Mouse (Mus musculus): ENCODE results near the gene Cela2a.
A peak's percentile ranks its signal among the peaks of the same experiment; 100 is the strongest.
"Not testable (repeated sequence)": the region's sequence is repeated elsewhere in the genome, so short reads cannot be mapped to it uniquely, and the experiment has no call there.

Cela2a gene

DNA sequence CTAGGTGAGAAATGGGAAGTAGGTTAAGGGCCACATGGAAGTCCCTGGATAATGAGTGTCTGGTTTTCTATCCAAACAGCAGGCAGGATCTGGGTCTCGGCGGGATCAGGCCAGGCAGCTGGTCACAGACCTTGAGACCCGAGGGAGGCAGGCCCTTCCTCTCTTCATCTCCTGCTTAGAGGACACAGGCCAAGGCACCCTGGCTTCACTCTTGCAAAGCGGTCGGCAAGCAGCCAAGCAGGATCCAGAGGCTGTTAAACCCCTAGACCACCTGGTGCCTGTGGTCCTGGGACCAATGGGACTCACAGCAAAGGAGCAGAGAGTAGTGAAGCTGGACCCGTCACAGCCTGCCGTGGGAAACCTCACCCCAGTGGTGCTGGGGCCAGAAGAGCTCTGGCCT, 29.6 kb downstream of the Cela2a start:
- no peak for DNase-seq

DNA sequence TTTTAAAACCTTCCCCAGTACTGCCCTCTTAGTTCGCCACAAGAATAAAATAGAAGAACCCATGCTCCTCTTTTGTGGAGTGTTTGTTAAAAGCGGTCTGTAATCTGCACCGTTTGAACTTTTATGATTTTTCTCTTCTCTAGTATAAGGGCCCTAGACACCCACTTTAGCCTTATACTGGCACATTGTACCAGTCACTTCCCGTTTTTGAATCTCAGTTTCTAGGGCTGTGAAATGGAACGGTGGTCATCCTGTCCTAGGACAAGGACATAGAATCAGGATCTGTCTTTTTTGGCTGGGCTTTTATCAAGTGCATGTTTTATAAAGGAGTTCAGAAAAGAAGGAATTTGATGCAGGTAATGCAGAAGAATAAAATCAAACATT, 31.8 kb downstream of the Cela2a start:
- no peak for DNase-seq

DNA sequence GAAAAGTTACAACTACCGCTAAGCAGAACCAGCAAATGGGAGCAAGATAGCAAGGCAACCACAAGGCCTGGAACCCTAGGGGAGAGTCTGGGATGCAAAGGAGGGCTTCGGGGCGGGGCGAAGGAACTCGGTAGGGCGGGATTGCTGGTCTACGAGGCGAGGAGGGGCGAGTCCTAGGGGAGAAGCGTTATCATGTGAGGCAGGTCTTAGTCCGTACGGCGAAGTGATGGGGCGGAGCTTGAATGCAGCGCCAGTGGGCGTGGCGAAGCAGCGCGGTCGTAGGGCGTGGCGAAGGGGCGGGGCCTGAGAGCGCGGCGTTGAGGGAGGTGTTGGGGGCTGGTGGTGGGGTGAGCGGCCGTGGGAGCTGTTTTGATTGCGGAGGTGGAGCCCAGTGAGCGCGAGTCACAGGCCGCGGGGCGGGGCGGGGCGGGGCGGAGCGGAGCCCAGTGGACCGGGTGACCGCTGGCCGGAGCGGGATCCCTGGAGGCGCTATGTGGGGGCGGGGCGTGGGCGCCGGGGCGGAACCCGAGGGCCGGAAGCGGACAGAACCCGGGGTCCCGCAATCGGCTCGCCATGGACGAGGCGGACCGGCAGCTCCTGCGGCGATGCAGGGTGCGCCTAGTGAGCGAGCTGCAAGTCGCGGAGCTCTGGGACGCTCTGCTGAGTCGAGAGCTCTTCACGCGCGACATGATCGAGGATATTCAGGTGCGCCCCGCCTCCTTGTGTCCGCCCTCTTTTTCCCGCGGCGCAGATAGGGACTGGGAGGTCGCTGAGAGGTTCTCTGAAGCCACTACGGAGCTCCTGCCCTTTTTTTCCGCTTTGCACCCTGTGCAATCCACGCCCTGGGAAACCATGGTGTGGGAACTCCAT, 32.4 kb downstream of the Cela2a start, which contains the start of gene Casp9:
Casp9 (plus strand) TSS at position 331 of the 870 bp plus-strand sequence.
- peak; percentile 100 for DNase-seq

DNA sequence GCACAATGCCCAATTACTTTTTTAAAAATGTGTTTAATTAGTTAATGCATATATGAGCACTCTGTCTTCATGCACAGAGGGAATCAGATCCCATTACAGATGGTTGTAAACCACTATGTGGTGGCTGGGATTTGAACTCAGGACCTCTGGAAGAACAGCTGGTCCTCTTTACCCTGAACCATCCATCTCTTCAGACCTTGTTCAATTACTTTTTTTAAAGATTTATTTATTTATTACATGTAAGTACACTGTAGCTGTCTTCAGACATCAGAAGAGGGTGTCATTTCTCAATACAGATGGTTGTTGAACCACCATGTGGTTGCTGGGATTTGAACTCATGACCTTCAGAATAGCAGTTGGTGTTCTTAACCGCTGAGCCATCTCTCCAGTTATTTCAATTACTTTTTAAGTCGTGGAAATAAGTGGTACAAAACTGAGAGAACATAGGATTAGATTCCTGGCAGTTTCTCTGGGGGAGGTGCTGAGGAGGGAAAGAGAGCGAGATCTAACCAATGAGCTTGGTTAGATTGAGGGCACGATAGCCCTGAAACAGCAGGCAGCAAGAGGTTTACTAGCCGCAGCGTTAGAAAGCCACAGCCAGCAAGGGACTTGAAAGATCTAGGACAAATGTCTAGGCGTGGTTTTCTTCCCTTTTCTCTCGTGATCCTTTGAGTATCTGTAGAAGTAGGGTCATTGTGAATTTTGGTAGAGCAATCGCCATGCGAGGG, 33.2 kb downstream of the Cela2a start:
- DNase-seq, result no peak

DNA sequence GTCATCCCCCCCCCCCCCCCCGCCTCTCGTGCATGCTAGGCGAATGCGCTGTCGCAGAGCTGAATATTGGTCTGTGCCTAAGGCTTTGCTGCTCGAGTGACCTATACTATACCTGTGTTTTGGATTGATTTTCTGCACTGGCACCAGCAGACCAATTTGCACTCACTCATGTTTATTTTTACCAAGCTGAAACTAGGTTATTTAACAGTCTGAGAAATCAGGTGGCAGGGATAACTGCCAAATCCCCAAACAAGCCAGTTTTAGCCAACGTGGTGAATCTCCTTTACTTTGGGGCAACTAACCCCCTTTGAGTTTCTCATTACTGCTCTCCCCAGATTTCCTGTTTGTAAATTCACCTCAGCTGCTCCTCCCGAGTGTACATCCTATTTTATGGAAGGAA, 34.0 kb downstream of the Cela2a start:
- no peak for DNase-seq

DNA sequence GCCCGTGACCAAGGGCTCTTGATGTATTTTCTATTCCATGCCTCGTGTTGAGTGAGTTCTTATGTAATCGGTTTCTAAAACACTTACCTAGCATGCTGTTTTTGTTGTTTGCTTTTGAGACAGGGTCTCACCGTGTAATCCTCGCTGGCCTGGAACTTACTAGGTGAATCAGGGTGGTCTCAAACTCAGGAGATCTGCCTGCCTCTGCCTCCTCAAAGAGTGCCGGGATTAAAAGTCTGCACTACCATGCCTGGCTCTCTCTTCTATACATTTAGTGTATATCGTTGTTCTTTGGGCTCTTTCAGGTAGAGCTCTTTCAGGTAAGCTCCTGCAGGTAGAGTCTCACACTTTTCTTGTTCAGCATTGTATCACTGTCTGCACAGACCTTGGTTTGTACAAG, 34.5 kb downstream of the Cela2a start:
- DNase-seq, result no peak

DNA sequence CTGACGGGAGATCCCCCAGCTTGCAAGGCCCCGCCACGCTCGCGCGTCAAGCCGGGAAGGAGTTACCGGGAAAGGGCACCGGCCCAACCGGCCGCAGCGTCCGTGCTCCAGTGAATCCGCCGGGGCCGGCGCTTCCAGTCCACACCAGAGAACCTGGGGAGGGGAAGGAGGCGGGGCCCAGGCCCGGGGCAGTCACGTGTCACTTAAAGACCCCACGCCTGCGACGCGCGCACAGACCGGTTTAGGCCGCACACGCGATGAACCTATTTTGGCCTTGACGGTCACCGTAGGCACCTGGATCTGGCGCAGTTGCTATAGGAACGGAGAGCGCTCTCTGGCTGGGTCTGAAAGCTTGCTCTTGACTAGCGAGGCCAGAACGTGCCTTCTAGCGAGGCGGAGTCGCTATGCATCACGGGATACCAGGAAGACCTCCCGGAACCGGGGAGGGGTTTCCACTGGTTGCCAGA, 35.4 kb downstream of the Cela2a start, which contains the start of gene Dnajc16:
Dnajc16 (minus strand) TSS at position 408 of the 467 bp plus-strand sequence.
- DNase-seq, result peak; percentile 98

DNA sequence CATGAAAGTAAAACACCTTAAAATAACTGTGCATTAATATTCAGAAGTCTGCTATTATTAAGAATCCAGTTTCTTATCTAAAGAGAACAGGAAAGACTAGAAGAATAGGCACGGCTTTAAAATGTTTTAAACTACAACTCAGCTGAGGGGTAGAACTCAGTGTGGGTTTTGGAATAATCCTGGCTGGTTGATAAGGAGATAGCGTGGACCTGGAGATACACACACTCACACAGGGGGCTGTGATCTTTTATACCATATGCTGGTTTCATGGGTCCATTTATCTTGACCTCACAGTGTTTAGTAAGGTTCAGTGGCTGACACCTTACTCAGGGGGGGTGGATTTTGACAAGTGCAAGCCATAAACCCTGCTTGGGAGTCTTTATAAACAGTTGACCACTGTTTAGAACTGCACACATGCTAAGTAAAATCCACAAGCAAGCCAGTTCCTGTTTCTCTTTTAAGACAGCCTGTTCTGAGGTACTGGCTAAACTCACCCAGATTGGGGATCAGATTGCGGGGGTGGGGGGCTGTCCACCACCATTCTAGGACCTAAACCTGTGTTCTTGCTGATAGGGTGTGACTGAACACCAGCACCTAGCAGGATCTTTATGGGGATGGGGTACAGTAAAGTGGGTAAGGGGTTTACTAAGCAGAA, 36.3 kb downstream of the Cela2a start:
- DNase-seq, result no peak

DNA sequence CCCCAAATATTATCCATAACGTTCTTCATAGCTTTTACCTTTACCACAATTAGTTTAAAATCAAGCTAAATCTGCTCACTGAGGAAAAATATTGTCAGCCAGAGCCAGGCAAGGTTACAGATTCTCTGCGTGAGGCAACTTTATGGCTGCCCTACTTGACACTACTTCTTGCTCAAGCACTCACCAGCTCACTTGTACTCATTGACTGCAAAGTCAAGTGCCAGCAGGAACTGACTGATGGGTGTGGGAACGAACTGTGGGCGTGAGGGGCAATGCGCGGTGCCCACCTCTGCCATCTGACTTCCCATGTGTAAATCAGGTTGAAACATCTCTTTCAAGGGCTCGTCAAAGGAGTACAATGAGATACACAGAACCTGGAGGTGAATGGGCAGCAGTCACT, 38.5 kb downstream of the Cela2a start:
- no peak for DNase-seq

DNA sequence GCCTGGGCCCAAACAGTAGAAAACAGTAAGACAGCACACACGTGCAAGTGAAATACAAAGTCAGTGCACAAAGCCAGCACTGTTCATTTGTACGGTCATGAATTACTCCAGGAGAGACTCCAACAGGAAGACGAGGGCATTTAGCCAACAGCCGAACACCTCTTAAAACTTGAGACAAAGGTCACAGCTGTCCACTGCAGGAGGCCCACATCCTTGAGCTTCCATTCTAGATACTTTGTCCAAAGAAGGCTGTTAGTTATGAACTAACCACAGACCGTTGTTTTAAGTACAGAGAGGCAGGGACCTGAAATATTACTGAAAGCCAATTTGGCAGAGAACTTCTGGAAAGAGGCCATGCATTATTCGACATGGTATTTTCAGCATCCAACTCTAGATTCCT, 38.9 kb downstream of the Cela2a start:
- peak; percentile 62 for DNase-seq

DNA sequence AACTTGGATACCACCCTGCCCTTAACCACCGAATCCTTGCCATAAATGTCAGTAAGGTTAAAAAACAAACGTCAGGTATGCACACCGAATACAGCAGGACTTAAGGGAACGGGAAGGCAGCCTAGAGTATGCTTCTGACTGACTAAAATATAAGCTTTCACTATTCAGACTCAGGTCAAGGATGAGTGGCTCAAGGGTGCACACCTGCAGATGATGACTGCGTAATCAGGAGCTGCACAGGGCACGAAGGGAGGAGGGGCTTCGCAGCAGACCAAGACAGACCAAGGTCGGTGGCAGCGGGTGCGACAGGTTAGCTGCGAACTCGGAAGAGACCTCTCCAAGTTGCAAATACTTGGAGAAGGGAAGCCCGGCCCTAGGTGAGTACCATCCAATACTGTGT, 39.8 kb downstream of the Cela2a start:
- no peak for DNase-seq

DNA sequence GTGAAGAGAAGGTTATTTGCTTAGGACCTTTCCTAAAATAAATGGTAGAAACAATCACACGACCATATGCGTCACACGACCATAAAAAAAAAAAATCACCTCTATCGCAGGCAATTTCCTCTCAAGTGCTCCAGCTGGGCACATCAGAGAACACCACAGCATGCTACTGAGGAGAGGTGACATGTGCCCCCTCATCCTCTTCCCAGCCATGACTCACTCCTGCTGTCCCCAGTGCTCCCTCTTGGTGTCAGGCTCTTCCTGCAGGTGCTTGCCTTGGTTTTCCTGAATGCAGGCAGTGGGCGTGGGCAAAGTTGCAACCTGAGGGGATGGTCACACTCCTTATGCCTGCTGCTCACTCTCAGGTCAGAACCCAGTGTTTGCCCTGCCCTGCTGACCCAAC, 41.1 kb downstream of the Cela2a start:
- DNase-seq, result no peak

DNA sequence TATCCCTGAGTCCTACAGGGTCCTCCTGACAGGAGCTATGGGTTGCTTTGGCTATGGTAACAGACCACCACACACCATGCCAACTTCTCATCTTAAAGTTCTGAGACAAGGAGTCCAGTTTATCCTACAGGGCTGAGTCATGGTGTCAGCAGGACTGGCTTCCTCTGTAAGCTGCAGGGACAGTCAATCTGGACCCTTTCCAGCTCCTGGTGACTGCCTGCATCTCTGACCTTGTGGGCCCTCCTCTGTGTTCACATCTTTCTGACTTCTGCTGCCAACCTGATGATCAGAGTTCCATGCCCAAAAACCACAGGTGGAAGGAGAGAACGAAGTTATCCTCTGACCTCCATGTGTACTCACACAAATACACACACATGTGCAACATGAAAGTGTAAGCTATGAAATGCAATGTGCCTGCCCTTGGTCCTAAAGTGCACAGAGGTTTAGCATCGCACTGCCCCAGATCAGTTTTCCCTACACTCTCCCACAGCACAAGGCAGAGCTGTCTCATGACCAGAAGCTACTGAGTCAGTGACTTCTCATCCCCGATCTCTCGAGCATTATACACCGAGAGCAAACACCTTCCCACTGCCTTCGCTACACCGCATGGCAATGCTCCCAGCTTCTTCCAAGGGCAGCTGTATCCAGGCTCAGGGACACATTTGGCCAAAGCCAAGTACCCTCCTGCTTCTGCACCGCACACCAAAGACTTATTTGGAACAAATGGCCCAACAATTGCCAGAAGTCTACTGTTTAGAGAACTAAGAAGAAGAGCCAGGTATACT, 44.6 kb downstream of the Cela2a start:
- no peak for DNase-seq

DNA sequence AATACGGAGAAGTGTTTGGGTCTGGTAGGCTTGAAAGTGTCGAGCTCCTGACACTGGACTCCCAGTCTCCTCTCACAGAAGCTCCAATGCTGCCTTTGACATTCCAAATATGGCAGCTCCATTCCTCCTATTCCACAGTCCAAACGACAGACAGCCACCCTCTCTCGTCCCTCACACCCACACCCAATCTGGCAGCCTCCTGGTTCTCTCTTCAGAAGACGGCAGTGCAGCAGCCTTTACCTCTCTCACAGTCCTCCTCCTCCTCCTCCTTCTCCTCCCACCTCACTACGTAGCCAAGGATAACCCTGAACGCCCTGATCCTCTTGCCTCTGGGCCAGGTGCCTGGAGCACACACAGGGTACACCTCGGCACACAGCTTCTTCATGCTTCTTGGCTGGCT, 46.1 kb downstream of the Cela2a start:
- DNase-seq, result no peak

DNA sequence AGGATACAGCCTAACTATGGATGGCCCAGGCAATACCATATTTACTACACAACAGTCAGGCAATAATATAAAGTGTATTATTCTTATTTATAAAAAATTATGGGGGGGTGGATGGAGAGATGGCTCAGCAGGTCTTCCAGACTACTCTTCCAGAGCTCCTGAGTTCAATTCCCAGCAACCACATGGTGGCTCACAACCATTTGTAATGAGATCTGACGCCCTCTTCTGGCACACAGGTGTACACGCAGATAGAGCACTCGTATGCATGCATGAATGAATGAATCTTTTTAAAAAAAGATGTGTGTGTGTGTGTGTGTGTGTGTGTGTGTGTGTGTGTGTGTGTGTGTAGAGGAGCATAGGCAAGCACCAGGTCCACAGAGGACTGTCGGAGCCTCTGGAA, 52.9 kb downstream of the Cela2a start:
- not testable (repeated sequence) for DNase-seq

DNA sequence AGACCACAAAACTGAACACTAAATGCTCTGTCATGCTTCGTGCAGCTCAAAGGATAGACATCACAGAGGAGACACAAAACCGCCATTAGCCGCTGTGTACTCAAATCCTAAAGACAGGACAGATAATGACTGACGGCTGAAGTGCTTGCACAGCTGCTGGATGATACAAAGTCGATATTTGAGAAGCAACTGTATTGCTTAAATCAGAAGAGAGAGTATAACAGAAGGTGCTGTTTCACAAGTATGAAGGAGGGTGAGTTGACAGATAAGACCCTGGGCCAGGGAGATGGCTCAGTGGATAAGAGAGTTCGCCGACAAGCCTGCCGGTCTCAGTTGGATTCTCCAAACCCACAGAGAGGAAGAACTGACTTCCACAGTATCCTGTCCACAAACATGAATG, 54.1 kb downstream of the Cela2a start:
- no peak for DNase-seq

DNA sequence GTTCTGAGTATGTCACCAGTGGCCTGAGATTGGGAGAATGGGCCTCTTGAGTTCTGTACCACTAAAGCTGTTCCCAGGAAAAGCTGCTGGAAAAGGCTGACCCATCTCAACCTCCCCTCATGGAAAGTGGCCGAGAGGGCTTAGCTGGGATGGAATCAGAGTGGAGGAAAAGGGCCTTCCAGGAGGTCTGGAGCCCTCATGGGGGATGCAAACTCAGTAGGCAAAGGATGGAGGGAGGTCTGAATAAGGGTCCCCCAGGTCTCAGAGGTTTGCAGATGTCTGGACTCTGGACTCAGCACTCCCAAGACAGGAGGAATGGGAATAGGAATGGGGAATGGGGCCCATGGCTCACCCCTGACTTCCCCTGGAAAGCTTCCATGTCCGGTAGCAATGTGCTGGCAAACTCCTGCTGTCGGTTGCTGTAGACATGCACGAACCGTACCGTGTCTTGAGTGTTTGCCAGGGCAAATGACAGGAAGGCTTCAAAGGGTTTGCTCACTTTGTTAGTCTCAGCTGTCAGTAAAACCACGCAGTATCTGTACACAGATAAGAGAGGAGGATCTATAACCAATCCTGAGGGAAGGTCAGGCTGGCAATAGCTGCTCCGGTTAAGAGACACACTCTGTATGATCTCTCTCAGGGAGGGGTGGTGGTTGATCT, 56.3 kb downstream of the Cela2a start:
- no peak for DNase-seq

DNA sequence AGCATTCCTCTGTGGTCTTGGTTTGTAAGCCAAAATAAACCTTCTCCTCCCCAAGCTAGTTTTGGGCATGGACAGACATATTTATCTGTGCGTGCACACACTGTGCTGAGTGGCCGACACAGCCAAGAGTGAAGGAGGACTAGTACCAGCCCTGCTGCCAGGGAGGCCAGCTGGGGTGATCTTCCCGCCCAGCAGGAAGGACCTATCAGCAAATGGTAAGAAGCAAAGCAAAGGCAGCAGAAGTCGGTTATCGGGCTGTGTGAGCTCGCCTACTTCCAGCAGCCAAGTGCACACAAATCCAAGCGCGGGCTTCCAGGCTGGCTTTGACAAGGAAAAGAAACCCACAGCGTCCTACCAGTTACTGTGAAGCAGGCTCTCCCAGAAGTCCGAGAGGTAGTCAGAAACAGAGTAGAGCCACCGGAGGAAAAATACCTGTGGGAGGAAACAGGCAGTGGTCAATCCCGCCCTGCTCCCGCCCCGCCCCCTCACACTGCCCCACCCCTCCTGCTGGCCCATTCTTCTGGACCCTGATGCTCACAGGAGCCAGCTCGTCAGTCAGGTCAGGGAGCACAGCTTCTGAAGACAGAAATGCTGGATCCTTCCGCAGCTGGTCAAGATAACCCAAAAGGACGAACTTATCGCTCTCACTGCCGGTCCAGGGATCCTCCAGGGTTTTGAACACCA, 58.5 kb downstream of the Cela2a start:
- DNase-seq, result no peak

DNA sequence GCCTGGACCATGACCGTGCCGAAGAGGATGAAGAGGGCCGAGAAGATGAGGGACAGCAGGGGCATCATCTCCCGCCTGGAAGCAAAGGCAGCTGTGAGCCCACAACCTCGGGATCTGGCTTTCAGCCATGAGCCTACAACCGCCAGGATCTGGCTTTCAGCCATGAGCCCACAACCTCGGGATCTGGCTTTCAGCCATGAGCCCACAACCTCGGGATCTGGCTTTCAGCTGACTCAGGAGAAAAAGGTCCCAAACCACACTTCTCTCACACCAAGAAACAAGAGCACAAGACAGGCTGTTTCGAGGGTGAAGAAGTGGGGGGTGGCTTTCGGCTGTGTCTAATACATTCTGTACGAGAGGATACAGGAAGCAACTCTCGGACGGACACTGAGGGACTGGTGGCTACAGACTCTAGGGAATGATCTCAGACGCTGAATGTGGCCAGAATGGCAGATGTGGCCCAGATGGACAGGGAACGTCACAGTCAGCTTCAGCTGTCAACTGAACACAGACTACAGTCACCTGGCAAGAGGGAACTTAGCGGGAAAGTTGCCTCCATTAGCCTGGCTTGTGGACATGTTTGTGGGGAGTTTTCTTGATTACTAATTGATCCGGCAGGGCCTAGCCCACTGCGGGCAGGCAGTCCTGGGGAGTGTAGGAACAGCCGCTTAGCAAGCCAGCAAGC, 59.1 kb downstream of the Cela2a start:
- peak; percentile 42 for DNase-seq

DNA sequence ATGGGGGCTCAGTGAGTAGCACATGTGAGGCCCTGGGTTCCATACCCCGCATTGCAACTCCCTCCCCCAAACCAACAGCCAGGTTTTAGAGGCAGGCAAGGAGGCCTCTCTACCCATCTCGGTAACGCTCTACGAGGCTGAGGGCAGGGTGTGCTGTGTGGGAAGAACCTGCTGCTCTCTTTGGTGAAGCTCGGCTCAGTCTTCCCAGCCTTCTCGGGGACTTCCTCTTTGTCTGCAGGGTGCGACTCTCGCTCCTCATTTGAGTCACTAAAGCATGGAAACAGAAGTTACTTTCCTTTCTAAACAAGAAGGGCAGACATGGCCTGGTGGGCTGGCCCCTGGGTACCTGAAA, 59.7 kb downstream of the Cela2a start:
- DNase-seq, result no peak

DNA sequence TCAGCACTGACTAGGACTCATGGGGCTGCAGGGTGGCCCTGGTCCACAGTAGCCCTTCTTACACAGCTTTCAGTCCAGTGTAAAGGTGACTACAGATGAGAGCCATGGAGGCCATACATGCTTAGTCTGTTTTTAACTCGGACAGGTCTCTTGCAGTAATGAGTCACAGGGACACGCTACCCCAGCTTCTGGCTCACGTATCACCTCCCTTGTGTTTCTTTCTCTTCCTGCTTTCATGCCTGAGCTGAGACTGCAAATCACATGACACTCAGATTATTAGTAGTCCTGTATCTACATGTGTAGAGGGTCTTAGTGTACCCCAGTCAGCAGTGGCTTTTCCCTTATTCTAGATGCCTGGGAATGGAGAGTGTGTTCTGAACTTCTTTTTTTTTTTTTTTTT, 61.0 kb downstream of the Cela2a start:
- DNase-seq, result no peak

Data from kidney, adult 18-20 months (tissue).